Mouse (Mus musculus) kidney, postnatal 36 days (tissue): ENCODE measurements around the gene Slc25a30.
"Not testable (repeated sequence)": the region's sequence is repeated elsewhere in the genome, so short reads cannot be mapped to it uniquely, and the experiment has no call there.

Experiments
- DNase-seq, 2 experiments: peaks; one replicate each; pipeline ENCODE4 v3.0.0; 2021 to 2022; ENCODE audit warnings: mixed read lengths in 2 of 2

Gene Slc25a30

DNA sequence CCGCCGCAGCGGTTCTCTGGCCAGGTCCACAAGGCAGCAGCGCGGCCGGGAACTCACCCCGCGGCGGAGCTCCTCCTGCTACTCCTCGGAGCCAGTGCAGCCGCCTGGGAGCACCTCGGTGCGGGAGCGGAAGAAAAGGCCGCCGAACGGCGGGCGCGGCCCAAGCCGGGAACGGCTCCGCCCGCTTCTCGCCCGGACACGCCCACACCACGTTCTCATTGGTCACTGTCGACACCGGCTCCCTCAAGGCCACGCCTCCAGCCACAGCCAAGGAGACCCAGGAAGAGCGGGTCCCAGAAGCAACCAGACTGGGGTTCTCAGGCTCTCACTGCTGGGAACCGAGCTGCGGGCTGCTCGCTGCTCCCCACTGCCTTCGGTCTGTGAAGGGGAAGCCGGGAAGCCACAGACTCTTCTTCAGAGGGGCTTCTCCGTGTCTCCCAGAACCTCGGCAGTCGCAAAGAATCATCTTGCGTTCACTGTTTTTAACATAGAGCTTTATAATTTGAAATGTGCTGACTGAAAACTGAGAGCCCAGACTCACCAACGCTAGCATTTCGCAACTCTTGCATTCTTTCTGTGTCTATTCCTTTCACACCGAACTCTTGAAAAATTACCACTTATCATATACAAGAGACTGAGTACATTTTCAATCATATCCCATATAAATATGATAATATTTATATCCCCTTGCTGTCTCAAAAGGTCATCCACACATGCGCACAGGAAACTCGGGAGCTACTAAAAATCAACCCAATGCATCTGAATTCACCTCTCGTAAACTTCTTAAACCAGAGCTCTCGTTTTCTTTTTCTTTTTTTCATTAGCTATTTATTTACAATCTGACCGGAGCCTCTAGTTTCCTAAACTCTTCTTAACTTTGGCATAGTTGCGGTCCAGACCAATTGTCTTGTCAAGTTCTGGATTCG is at the start of gene Slc25a30:
TSS of gene Slc25a30 (minus strand) at position 170 of the 926 bp plus-strand sequence.
- peak; percentile 99 for DNase-seq

GRCm38 (mm10) chr14:75836579-75836978 is 49.7 kb upstream of the Slc25a30 start:
- no peak for DNase-seq

- peak; percentile 81 to 88 for DNase-seq
Observed at GRCm38 (mm10) chr14:75834739-75835381, 48.0 kb upstream of the Slc25a30 start.

GRCm38 (mm10) chr14:75834251-75834738 is 47.5 kb upstream of the Slc25a30 start:
- DNase-seq, result peak; percentile 79 to 96

GRCm38 (mm10) chr14:75833546-75834250 is 46.9 kb upstream of the Slc25a30 start:
- DNase-seq, result peak; percentile 65

DNA sequence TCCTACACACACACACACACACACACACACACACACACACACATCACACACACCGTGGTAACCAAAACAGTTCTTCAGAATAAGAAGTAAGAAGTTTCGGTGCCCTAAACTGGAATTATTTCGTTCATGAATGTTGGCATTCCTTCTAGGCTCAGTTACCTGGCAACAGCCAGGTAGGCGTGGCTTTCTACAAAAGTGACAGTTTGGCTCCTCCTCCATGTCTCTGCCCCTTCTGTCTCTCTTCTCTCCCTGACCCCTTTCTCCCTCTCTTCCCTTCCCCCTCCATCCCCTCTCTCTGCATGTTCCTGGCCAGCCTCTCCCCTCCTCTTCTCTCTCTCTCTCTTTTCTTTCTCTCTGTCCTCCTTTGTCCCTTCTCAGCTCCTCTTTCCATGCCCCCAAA is 46.1 kb upstream of the Slc25a30 start:
- DNase-seq, result peak; percentile 56 to 76

GRCm38 (mm10) chr14:75832031-75832430 is 45.2 kb upstream of the Slc25a30 start:
- DNase-seq, result peak; percentile 53 to 60

DNA sequence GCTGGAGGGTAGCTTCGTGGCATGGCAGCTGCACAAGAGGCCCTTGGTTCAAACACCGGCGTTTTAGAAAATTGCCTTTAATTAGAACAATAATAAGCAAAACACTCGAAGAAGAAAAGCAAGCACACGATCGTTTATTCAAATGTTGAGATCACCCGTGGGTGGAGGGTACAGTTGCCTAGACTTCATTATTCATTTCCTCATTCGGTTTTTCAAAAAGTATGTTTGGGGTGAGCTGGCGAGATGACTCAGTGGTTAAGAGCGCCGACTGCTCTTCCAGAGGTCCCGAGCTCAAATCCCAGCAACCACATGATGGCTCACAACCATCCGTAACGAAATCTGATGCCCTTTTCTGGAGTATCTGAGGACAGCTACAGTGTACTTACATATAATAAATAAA is 43.0 kb upstream of the Slc25a30 start:
- DNase-seq, result not testable (repeated sequence)

- DNase-seq, result peak; percentile 95
Observed at GRCm38 (mm10) chr14:75828866-75829806, 42.3 kb upstream of the Slc25a30 start.

- peak in 1 of 2 experiments; percentile 31 for DNase-seq
Observed at GRCm38 (mm10) chr14:75828221-75828620, 41.4 kb upstream of the Slc25a30 start.

- no peak for DNase-seq
Observed at GRCm38 (mm10) chr14:75826851-75827410, 40.1 kb upstream of the Slc25a30 start.

DNA sequence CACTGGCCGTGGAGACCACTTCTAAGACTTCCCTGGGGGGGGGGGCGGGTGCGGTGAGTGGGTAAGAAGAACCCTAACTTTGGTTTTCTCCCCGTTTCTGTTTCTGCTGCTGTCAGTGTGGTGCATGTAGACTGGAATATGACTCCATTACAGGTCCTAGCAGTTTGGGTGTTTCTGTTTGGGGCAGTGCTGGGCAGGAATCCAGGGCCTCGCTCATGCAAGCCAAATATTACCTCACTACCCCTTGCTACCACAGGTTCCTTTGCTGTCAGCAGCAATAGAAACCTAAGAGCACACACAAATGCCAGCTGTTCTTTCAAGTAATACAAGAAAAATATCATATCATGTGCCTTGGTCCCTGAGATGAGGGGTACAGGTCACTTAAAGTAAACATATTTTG is 33.2 kb upstream of the Slc25a30 start:
- peak; percentile 46 to 71 for DNase-seq

GRCm38 (mm10) chr14:75819341-75819740 is 32.5 kb upstream of the Slc25a30 start:
- no peak for DNase-seq

GRCm38 (mm10) chr14:75818528-75818927 is 31.7 kb upstream of the Slc25a30 start:
- no peak for DNase-seq

- DNase-seq, result peak in 1 of 2 experiments; percentile 63
Observed at GRCm38 (mm10) chr14:75809931-75810330, 23.1 kb upstream of the Slc25a30 start.

- DNase-seq, result peak; percentile 91 to 93
Observed at GRCm38 (mm10) chr14:75807800-75808199, 21.0 kb upstream of the Slc25a30 start.

- DNase-seq, result peak; percentile 64 to 86
Observed at GRCm38 (mm10) chr14:75797769-75798386, 11.0 kb upstream of the Slc25a30 start.

DNA sequence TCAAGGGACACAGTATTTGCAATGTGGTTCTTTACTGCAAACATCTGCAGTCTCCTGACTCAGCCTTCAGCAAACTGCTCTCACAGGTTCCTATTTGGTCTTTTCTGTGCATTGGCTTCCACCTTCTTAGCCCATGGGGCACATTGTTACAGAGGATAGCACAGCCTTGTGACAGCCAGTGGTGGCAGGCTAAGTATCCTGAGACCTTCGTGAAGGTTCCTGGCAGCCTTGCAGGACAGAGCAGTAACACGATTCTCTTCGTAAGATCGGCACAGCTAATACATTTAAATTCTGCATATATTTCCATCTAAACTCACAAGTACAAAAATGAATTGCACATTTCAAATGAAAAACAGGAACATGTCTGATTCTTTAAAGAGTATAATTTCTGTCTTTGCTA is 9.1 kb upstream of the Slc25a30 start:
- DNase-seq, result no peak

DNA sequence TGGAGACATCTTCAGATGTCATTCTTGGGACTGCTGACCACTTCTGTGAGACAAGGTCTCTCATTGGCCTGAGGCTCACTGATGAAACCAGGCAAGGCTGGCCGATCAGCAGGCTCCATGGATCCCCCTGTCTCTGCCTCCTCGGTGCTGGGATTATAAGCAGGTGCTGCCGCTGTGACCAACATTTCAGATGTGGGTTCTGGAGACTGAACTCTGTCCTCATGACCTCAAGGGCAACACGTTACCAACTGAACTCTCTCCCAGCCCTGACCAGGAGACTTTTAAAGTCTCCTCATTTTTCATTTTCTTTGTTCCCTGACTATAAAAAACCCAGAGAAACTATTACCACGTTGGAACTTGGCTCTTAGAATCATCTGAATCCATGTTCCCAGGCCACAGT is 7.9 kb upstream of the Slc25a30 start:
- peak; percentile 53 to 58 for DNase-seq

DNA sequence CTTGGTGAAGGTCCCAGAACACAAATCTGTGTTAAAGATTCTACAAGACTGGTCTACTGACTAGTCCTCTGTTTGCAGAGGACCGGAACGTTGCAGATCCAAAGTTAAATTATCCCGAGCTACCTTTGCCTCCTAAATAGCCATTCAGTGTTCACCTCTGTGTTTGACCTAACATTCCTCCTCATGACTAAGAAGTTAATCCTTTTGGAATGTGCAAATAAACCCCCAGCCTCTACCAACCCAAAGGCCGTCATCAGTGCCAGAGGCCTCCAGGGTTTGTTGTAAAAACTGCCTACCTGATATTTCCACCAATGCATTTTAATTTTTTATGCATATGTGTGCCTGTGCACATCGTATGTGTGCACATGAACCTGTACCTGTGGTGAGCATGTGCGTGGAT is 7.5 kb upstream of the Slc25a30 start:
- DNase-seq, result peak; percentile 36 to 69

DNA sequence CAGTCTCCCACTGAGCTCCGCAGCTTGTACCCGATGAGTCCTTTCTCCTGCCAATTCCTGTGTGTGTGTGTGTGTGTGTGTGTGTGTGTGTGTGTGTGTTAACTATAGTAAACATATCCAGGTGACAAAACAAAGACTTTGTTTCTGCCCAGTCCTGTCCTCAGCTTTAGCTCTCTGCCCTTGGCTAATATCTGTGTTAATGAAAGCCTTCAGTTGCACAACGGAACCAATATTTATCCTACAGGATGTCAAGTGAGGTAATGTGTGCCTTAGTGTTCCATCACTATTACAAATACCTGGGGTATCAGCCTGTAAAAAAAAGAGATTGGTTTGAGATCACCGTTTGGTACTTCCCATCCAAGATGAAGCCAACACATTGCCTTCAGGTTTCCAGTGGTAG is 6.3 kb upstream of the Slc25a30 start:
- no peak for DNase-seq
